Mouse (Mus musculus) ES-Bruce4 (cell line): ENCODE results near the gene Pacs2. TPM values are rescaled to one million over a fixed set of nuclear protein-coding genes. Genes with fewer than 3 reads are reported as not detected.

Experiments
- H3K27ac ChIP-seq: 2 replicates; pipeline ENCODE4 v1.5.1; 2012; ENCODE audit warnings: low read length, inconsistent platforms; ENCODE audit not compliant: insufficient read depth
- H3K27me3 ChIP-seq: 2 replicates; pipeline ENCODE4 v1.6.1; 2012; ENCODE audit warnings: mild to moderate bottlenecking, low read length, inconsistent platforms; ENCODE audit not compliant: control insufficient read depth, poor library complexity, insufficient read depth, severe bottlenecking
- H3K36me3 ChIP-seq: 2 replicates; pipeline ENCODE4 v1.6.1; 2012; ENCODE audit warnings: inconsistent platforms, mild to moderate bottlenecking, low read length, moderate library complexity; ENCODE audit not compliant: control insufficient read depth, poor library complexity, insufficient read depth, severe bottlenecking
- H3K4me1 ChIP-seq: one replicate; pipeline ENCODE4 v1.8.1; 2011; ENCODE audit warnings: low read length; ENCODE audit not compliant: control insufficient read depth, insufficient read depth
- H3K4me3 ChIP-seq: 2 replicates; pipeline ENCODE4 v1.5.1; 2011; ENCODE audit warnings: low read depth, mild to moderate bottlenecking, low read length
- H3K9ac ChIP-seq: 2 replicates; pipeline ENCODE4 v1.6.1; 2012; ENCODE audit warnings: low read depth, mild to moderate bottlenecking, inconsistent platforms; ENCODE audit not compliant: poor library complexity, severe bottlenecking
- H3K9me3 ChIP-seq: replicated peaks from 2 replicates; pipeline ENCODE4 v1.6.1; 2012; ENCODE audit warnings: mild to moderate bottlenecking, low read length, inconsistent platforms; ENCODE audit not compliant: control insufficient read depth, poor library complexity, insufficient read depth, severe bottlenecking
- CTCF ChIP-seq: IDR thresholded peaks from one replicate; pipeline ENCODE4 v1.8.1; 2011; ENCODE audit warnings: low read depth, low read length
- EP300 ChIP-seq: IDR thresholded peaks from 2 replicates; pipeline ENCODE4 v1.6.1; 2011; ENCODE audit warnings: low read depth, low read length; ENCODE audit not compliant: insufficient read depth
- POLR2A ChIP-seq: IDR thresholded peaks from one replicate; pipeline ENCODE4 v1.8.1; 2011; ENCODE audit warnings: low read length; ENCODE audit not compliant: insufficient read depth
- polyA plus RNA-seq: library from polyadenylated mRNA; stranded (reverse); fragments of >200 nt; gene quantifications from 2 replicates; pipeline ENCODE4 v1.2.4, GENCODE M21; 2011; ENCODE audit warnings: low read depth; ENCODE audit not compliant: missing spikeins, insufficient read depth, insufficient read length

Pacs2 gene
- polyA plus RNA-seq, 1 experiment, result 23.8 TPM

GRCm38 (mm10) chr12:113100448-113101076 lies 86.3 kb downstream of the Pacs2 start:
- Histone ChIP-seq H3K4me3 (no peak overlapping the region), H3K36me3 (no peaks in the 10 kb centered on the region), H3K27ac (peak overlapping the region; percentile 5; the same call in 1 of the 2 replicates), H3K9me3 (no peaks in the 10 kb centered on the region), H3K4me1 (peaks cover 5% of the 10 kb centered on the region), H3K9ac (no peak overlapping the region), H3K27me3 (no peaks in the 10 kb centered on the region)
- no peak for TF ChIP-seq CTCF
- no peak for TF ChIP-seq POLR2A
- no peak for TF ChIP-seq EP300

- H3K4me3 ChIP-seq, result no peak overlapping the region
- H3K27me3 ChIP-seq, result no peaks in the 10 kb centered on the region
- H3K27ac ChIP-seq, result no peak overlapping the region; the same call in 1 of the 2 replicates
- H3K4me1 ChIP-seq, result peaks cover 5% of the 10 kb centered on the region
- no peaks in the 10 kb centered on the region for H3K36me3 ChIP-seq
- TF ChIP-seq EP300, result no peak
- TF ChIP-seq CTCF, result no peak
- no peak for TF ChIP-seq POLR2A
- no peak overlapping the region for H3K9ac ChIP-seq
- no peaks in the 10 kb centered on the region for H3K9me3 ChIP-seq
Observed at GRCm38 (mm10) chr12:113101251-113101960, 87.1 kb downstream of the Pacs2 start.

- Histone ChIP-seq H3K27me3 (no peaks in the 10 kb centered on the region), H3K4me1 (peaks cover 5% of the 10 kb centered on the region), H3K9me3 (no peaks in the 10 kb centered on the region), H3K9ac (no peak overlapping the region), H3K27ac (no peak overlapping the region), H3K36me3 (no peaks in the 10 kb centered on the region), H3K4me3 (no peak overlapping the region)
- TF ChIP-seq EP300, result no peak
- TF ChIP-seq CTCF, result peak; percentile 67
- no peak for TF ChIP-seq POLR2A
Observed at GRCm38 (mm10) chr12:113102461-113102860, 88.2 kb downstream of the Pacs2 start.

GRCm38 (mm10) chr12:113103846-113104451 lies 89.6 kb downstream of the Pacs2 start:
- Histone ChIP-seq H3K4me3 (no peak overlapping the region), H3K27ac (no peak overlapping the region), H3K9ac (no peak overlapping the region), H3K4me1 (peaks cover 7% of the 10 kb centered on the region), H3K36me3 (no peaks in the 10 kb centered on the region), H3K9me3 (no peaks in the 10 kb centered on the region), H3K27me3 (no peaks in the 10 kb centered on the region)
- TF ChIP-seq EP300, result no peak
- peak; percentile 68 for TF ChIP-seq CTCF
- TF ChIP-seq POLR2A, result no peak

GRCm38 (mm10) chr12:113106386-113106785 lies 92.1 kb downstream of the Pacs2 start:
- Histone ChIP-seq H3K27me3 (no peaks in the 10 kb centered on the region), H3K4me3 (no peak overlapping the region), H3K36me3 (no peaks in the 10 kb centered on the region), H3K9me3 (no peaks in the 10 kb centered on the region), H3K27ac (no peak overlapping the region), H3K4me1 (peaks cover 4% of the 10 kb centered on the region), H3K9ac (no peak overlapping the region)
- TF ChIP-seq CTCF, result no peak
- TF ChIP-seq POLR2A, result no peak
- no peak for TF ChIP-seq EP300
